24 mouse cellular contexts compared by ENCODE assay signal in the genomic region with DNA sequence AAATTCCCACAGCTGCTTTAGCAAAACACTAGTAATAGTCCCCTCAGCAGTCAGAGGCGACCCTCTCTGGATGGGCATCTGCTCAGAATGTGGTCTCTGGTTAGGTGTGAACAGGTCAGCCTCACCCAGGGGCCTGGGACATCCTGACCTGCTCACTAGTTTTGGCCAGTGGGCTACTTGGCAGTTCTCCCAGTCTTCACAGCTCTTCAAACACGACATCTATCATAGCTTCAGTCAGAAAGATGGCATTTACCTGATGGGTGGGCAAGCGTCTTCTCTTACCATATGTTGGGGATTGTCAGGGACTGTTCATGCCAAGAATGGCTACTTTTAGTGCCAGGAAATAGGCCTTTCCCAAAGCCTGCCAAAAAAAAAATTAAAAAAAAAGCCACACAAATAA.
DNase-seq lines count a peak whose midpoint lies in the region; ATAC-seq lines count a peak whose summit lies in the region.
"Had no signal": no experiment of that assay in that cellular context is flagged by ENCODE, and none has a peak within 500 bp of the region (broad histone marks: within the 10 kb centered on the region; RNA-seq: fewer than 3 reads in every experiment).

No protein-coding gene starts in this region.

- H3K4me3 ChIP-seq in forebrain, embryonic 14.5 days (ENCODE audit: low read depth, low read length) = no peak overlapping the region
- H3K4me3 ChIP-seq in forebrain, embryonic 12.5 days (replicated peaks) = no peak overlapping the region
- H3K4me3 ChIP-seq: heart, embryonic 10.5 days; hindbrain, embryonic 15.5 days; limb, embryonic 12.5 days; midbrain, embryonic 12.5 days; neural tube, embryonic 12.5 days; stomach, embryonic 15.5 days had no signal

- H3K27me3 ChIP-seq in forebrain, embryonic 14.5 days (replicated peaks; ENCODE audit: control insufficient read depth, insufficient read depth, low read length) = no peaks in the 10 kb centered on the region
- H3K27me3 ChIP-seq in forebrain, embryonic 12.5 days = no peaks in the 10 kb centered on the region
- H3K27me3 ChIP-seq: hindbrain, embryonic 15.5 days; midbrain, embryonic 12.5 days; neural tube, embryonic 12.5 days; stomach, embryonic 15.5 days had no signal

- H3K4me1 ChIP-seq in forebrain, embryonic 14.5 days (ENCODE audit: control insufficient read depth, insufficient read depth, low read length) = no peaks in the 10 kb centered on the region
- no peaks in the 10 kb centered on the region for H3K4me1 ChIP-seq in forebrain, embryonic 12.5 days
- H3K4me1 ChIP-seq: heart, embryonic 10.5 days; hindbrain, embryonic 15.5 days; midbrain, embryonic 12.5 days; neural tube, embryonic 12.5 days; stomach, embryonic 15.5 days had no signal

- no peak overlapping the region for H3K9ac ChIP-seq in forebrain, embryonic 14.5 days (ENCODE audit: low read length)
- no peak overlapping the region for H3K9ac ChIP-seq in forebrain, embryonic 12.5 days
- H3K9ac ChIP-seq: hindbrain, embryonic 15.5 days; limb, embryonic 12.5 days; midbrain, embryonic 12.5 days; neural tube, embryonic 12.5 days; stomach, embryonic 15.5 days had no signal

- peak; percentile 42 for DNase-seq in forebrain, embryonic 14.5 days (ENCODE audit: low spot score)
- peak; percentile 2 to 4 for DNase-seq in right cerebral cortex, adult 2 months (ENCODE audit: low spot score in 2 of 2)
- no peak for DNase-seq in right cerebral cortex, postnatal 14 days
- peak; percentile 79 to 87 for DNase-seq in cerebellum, postnatal 14 days
- no peak for DNase-seq in testis, postnatal 10 days (ENCODE audit: low spot score)
- DNase-seq in frontal cortex, postnatal 10 days (ENCODE audit: low spot score in 2 of 2) = no peak
- DNase-seq in MN1 (ENCODE audit: low spot score) = no peak
- DNase-seq: adrenal gland, postnatal 10 days; gastrocnemius, postnatal 10 days; heart, postnatal 4 days; kidney, adult 9 months; kidney, postnatal 14 days; lung, adult 2 months; lung, postnatal 14 days; thymus, adult 2 months had no signal

- H3K27ac ChIP-seq in forebrain, embryonic 14.5 days (ENCODE audit: low read depth, low read length) = no peak overlapping the region
- H3K27ac ChIP-seq in forebrain, embryonic 12.5 days = no peak overlapping the region
- H3K27ac ChIP-seq: heart, embryonic 10.5 days; hindbrain, embryonic 15.5 days; limb, embryonic 12.5 days; midbrain, embryonic 12.5 days; neural tube, embryonic 12.5 days; stomach, embryonic 15.5 days had no signal

- no peaks in the 10 kb centered on the region for H3K36me3 ChIP-seq in forebrain, embryonic 14.5 days (ENCODE audit: control insufficient read depth, insufficient read depth, low read length)
- no peaks in the 10 kb centered on the region for H3K36me3 ChIP-seq in forebrain, embryonic 12.5 days (replicated peaks)
- H3K36me3 ChIP-seq: heart, embryonic 10.5 days; hindbrain, embryonic 15.5 days; limb, embryonic 12.5 days; midbrain, embryonic 12.5 days; neural tube, embryonic 12.5 days; stomach, embryonic 15.5 days had no signal

- no peak overlapping the region for H3K4me2 ChIP-seq in forebrain, embryonic 14.5 days (ENCODE audit: low read length)
- no peak overlapping the region for H3K4me2 ChIP-seq in forebrain, embryonic 12.5 days
- H3K4me2 ChIP-seq: hindbrain, embryonic 15.5 days; limb, embryonic 12.5 days; liver, embryonic 11.5 days; midbrain, embryonic 12.5 days; neural tube, embryonic 12.5 days; stomach, embryonic 15.5 days had no signal

- ATAC-seq in forebrain, embryonic 14.5 days = no peak
- ATAC-seq in forebrain, embryonic 12.5 days (ENCODE audit: low FRiP score) = no peak
- ATAC-seq: intestine, embryonic 16.5 days had no signal

- WGBS in forebrain, embryonic 14.5 days = 71% methylated on average over 3 of the region's 3 CpGs
- WGBS in forebrain, embryonic 12.5 days = 81% methylated on average over 3 of the region's 3 CpGs

- no peaks in the 10 kb centered on the region for H3K9me3 ChIP-seq in forebrain, embryonic 14.5 days (replicated peaks; ENCODE audit: control insufficient read depth, low read length)
- H3K9me3 ChIP-seq in forebrain, embryonic 12.5 days = no peaks in the 10 kb centered on the region
- H3K9me3 ChIP-seq: heart, embryonic 10.5 days; hindbrain, embryonic 15.5 days; limb, embryonic 12.5 days; midbrain, embryonic 12.5 days; neural tube, embryonic 12.5 days; stomach, embryonic 15.5 days had no signal

Comparison
In these comparisons a context has a peak if more than half of its experiments do, and no peak if none do; other contexts are left out.
1. DNase-seq: peak in forebrain, embryonic 14.5 days (single experiment), right cerebral cortex, adult 2 months (2 of 2) and cerebellum, postnatal 14 days (2 of 2); none in right cerebral cortex, postnatal 14 days (single experiment), testis, postnatal 10 days (single experiment), frontal cortex, postnatal 10 days (0 of 2) and MN1 (single experiment).